Mouse (Mus musculus) stomach, embryonic 14.5 days (tissue): ENCODE measurements around the gene Wfdc11. TPM values are rescaled to one million over a fixed set of nuclear protein-coding genes. Genes with fewer than 3 reads are reported as not detected.
"Not testable (repeated sequence)": the region's sequence is repeated elsewhere in the genome, so short reads cannot be mapped to it uniquely, and the experiment has no call there.

ENCODE experiments used
- ATAC-seq: fragments of 200-750 bp; cut with Nextera tagmentation; 2 replicates; pipeline ENCODE4 v1.8.0; 2017; ENCODE audit warnings: low read depth, moderate TSS enrichment; ENCODE audit not compliant: insufficient number of reproducible peaks, insufficient read depth, low FRiP score
- H3K27ac ChIP-seq: fragments of 300-500 bp; sonication (generic); 2 replicates; pipeline ENCODE4 v1.5.1; 2014; ENCODE audit warnings: mild to moderate bottlenecking, low read length, moderate library complexity, mixed read lengths
- H3K27me3 ChIP-seq: fragments of 300-500 bp; sonication (generic); 2 replicates; pipeline ENCODE4 v1.6.1; 2014; ENCODE audit warnings: low read length, control low read depth, mixed read lengths; ENCODE audit not compliant: control insufficient read depth, insufficient read depth
- H3K36me3 ChIP-seq: fragments of 300-500 bp; sonication (generic); 2 replicates; pipeline ENCODE4 v1.6.1; 2014; ENCODE audit warnings: mild to moderate bottlenecking, control low read depth, low read length, moderate library complexity, mixed read lengths; ENCODE audit not compliant: control insufficient read depth, insufficient read depth
- H3K4me1 ChIP-seq: fragments of 300-500 bp; sonication (generic); 2 replicates; pipeline ENCODE4 v1.6.1; 2014; ENCODE audit warnings: low read length, control low read depth, mixed read lengths; ENCODE audit not compliant: control insufficient read depth, insufficient read depth
- H3K4me2 ChIP-seq: fragments of 300-500 bp; sonication (generic); replicated peaks from 2 replicates; pipeline ENCODE4 v1.6.1; 2014; ENCODE audit warnings: low read depth, low read length, control low read depth
- H3K4me3 ChIP-seq: fragments of 300-500 bp; sonication (generic); 2 replicates; pipeline ENCODE4 v1.5.1; 2014; ENCODE audit warnings: low read depth, low read length, control low read depth
- H3K9ac ChIP-seq: fragments of 300-500 bp; sonication (generic); replicated peaks from 2 replicates; pipeline ENCODE4 v1.6.1; 2014; ENCODE audit warnings: low read depth, mild to moderate bottlenecking, control low read depth, low read length, moderate library complexity, mixed read lengths
- H3K9me3 ChIP-seq: fragments of 300-500 bp; sonication (generic); 2 replicates; pipeline ENCODE4 v1.6.1; 2016; ENCODE audit warnings: low read depth, low read length, control low read depth; ENCODE audit not compliant: control insufficient read depth
- WGBS: fragments of 180-500 bp; shearing (Covaris S2); extraction: QIAGEN DNeasy Blood & Tissue Kit; methylation state at CpG from one replicate; pipeline ENCODE4 v1.1.7; 2014; 5-methylcytosine and 5-hydroxymethylcytosine counted together
- polyA plus RNA-seq: library from polyadenylated mRNA; unstranded; fragments of >200 nt; fragmentation: Nextera tagmentation; extraction: Ambion mirVana; gene quantifications from 2 replicates; pipeline ENCODE4 v1.2.1, GENCODE M21; 2014

Gene Wfdc11
- polyA plus RNA-seq = not detected in 2 replicates

GRCm38 (mm10) chr2:164673987-164674386, at the start of gene Wfdc11:
Gene Wfdc11, minus strand, starts transcription at chr2:164674087.
- no peaks in the 10 kb centered on the region; the same call in 1 of the 2 replicates for H3K4me1 ChIP-seq
- H3K27ac ChIP-seq = no peak within 1 kb of the TSS
- ATAC-seq = no peak
- H3K9me3 ChIP-seq = no peaks in the 10 kb centered on the region; the same call in 1 of the 2 replicates
- 72% methylated on average over 7 of the region's 7 CpGs for WGBS
- no peak within 1 kb of the TSS for H3K9ac ChIP-seq
- H3K36me3 ChIP-seq = no peaks in the 10 kb centered on the region
- no peak within 1 kb of the TSS for H3K4me2 ChIP-seq
- no peak within 1 kb of the TSS for H3K4me3 ChIP-seq
- H3K27me3 ChIP-seq = no peaks in the 10 kb centered on the region

- no peaks in the 10 kb centered on the region for H3K4me1 ChIP-seq
- no peaks in the 10 kb centered on the region for H3K27me3 ChIP-seq
- no peaks in the 10 kb centered on the region for H3K36me3 ChIP-seq
- no peak overlapping the region for H3K9ac ChIP-seq
- H3K4me3 ChIP-seq = no peak overlapping the region
- WGBS = 74% methylated on average over 4 of the region's 4 CpGs
- no peaks in the 10 kb centered on the region for H3K9me3 ChIP-seq
- no peak for ATAC-seq
- H3K4me2 ChIP-seq = no peak overlapping the region
- no peak overlapping the region for H3K27ac ChIP-seq
These were observed 49.4 kb upstream of the Wfdc11 start for GRCm38 (mm10) chr2:164723276-164723675.

- 90% methylated on average over 20 of the region's 23 CpGs for WGBS
- H3K9me3 ChIP-seq, ATAC-seq: not testable (repeated sequence)
These were observed 42.4 kb upstream of the Wfdc11 start for GRCm38 (mm10) chr2:164716194-164716786.

GRCm38 (mm10) chr2:164715005-164715404, 41.1 kb upstream of the Wfdc11 start, which contains the start of gene Spint5:
Gene Spint5, plus strand, starts transcription at chr2:164715305.
- H3K9me3 ChIP-seq = no peaks in the 10 kb centered on the region
- no peaks in the 10 kb centered on the region for H3K36me3 ChIP-seq
- H3K4me3 ChIP-seq = no peak within 1 kb of the TSS
- H3K27me3 ChIP-seq = no peaks in the 10 kb centered on the region
- no peak within 1 kb of the TSS for H3K27ac ChIP-seq
- WGBS = 69% methylated on average over 6 of the region's 6 CpGs
- no peak for ATAC-seq
- no peaks in the 10 kb centered on the region for H3K4me1 ChIP-seq
- no peak within 1 kb of the TSS for H3K4me2 ChIP-seq
- no peak within 1 kb of the TSS for H3K9ac ChIP-seq

More at GRCm38 (mm10) chr2:164716194-164716786, 42.4 kb upstream of the Wfdc11 start:
- not testable (repeated sequence) for H3K4me1 ChIP-seq, H3K27me3 ChIP-seq, H3K9ac ChIP-seq, H3K4me2 ChIP-seq, H3K36me3 ChIP-seq, H3K27ac ChIP-seq, H3K4me3 ChIP-seq

- no peak overlapping the region for H3K27ac ChIP-seq
- H3K27me3 ChIP-seq = no peaks in the 10 kb centered on the region
- H3K9ac ChIP-seq = no peak overlapping the region
- no peaks in the 10 kb centered on the region for H3K4me1 ChIP-seq
- WGBS = 90% methylated on average over 14 of the region's 14 CpGs
- H3K36me3 ChIP-seq = no peaks in the 10 kb centered on the region
- ATAC-seq = no peak
- H3K4me3 ChIP-seq = no peak overlapping the region
- no peak overlapping the region for H3K4me2 ChIP-seq
- H3K9me3 ChIP-seq = no peaks in the 10 kb centered on the region
These were observed 32.1 kb upstream of the Wfdc11 start for GRCm38 (mm10) chr2:164705991-164706390.

GRCm38 (mm10) chr2:164705328-164705727, 31.4 kb upstream of the Wfdc11 start:
- H3K9ac ChIP-seq = no peak overlapping the region
- no peaks in the 10 kb centered on the region for H3K27me3 ChIP-seq
- no peaks in the 10 kb centered on the region for H3K9me3 ChIP-seq
- H3K36me3 ChIP-seq = no peaks in the 10 kb centered on the region
- over 99% methylated on average over 6 of the region's 6 CpGs for WGBS
- no peak overlapping the region for H3K27ac ChIP-seq
- no peak overlapping the region for H3K4me3 ChIP-seq
- no peak overlapping the region for H3K4me2 ChIP-seq
- no peaks in the 10 kb centered on the region for H3K4me1 ChIP-seq
- ATAC-seq = no peak

GRCm38 (mm10) chr2:164704235-164704634, 30.3 kb upstream of the Wfdc11 start:
- Histone ChIP-seq H3K9me3 (no peaks in the 10 kb centered on the region), H3K4me3 (no peak overlapping the region), H3K9ac (no peak overlapping the region), H3K36me3 (no peaks in the 10 kb centered on the region), H3K4me1 (no peaks in the 10 kb centered on the region), H3K27ac (no peak overlapping the region), H3K27me3 (no peaks in the 10 kb centered on the region), H3K4me2 (no peak overlapping the region)
- WGBS = 79% methylated on average over 5 of the region's 5 CpGs
- ATAC-seq = no peak

- ATAC-seq = no peak
- Histone ChIP-seq H3K4me1 (no peaks in the 10 kb centered on the region), H3K36me3 (no peaks in the 10 kb centered on the region), H3K4me3 (no peak overlapping the region), H3K9me3 (no peaks in the 10 kb centered on the region), H3K4me2 (no peak overlapping the region), H3K9ac (no peak overlapping the region), H3K27ac (no peak overlapping the region), H3K27me3 (no peaks in the 10 kb centered on the region)
- WGBS = 88% methylated on average over 5 of the region's 5 CpGs
These were observed 27.9 kb upstream of the Wfdc11 start for GRCm38 (mm10) chr2:164701761-164702160.

GRCm38 (mm10) chr2:164700959-164701358, 27.1 kb upstream of the Wfdc11 start:
- ATAC-seq = 0 out of 2 replicates have a peak, but pooled peaks have one; percentile 49
- Histone ChIP-seq H3K27me3 (no peaks in the 10 kb centered on the region), H3K9ac (no peak overlapping the region), H3K4me1 (no peaks in the 10 kb centered on the region), H3K4me3 (no peak overlapping the region), H3K9me3 (no peaks in the 10 kb centered on the region), H3K27ac (no peak overlapping the region), H3K36me3 (no peaks in the 10 kb centered on the region), H3K4me2 (no peak overlapping the region)
- WGBS = 45% methylated on average over 5 of the region's 5 CpGs
